Mouse (Mus musculus) ES-Bruce4 (cell line): ENCODE measurements around the gene Tspan8. TPM values are rescaled to one million over a fixed set of nuclear protein-coding genes. Genes with fewer than 3 reads are reported as not detected.

Experiments
- H3K27ac ChIP-seq: 2 replicates; pipeline ENCODE4 v1.5.1; 2012; ENCODE audit warnings: low read length, inconsistent platforms; ENCODE audit not compliant: insufficient read depth
- H3K27me3 ChIP-seq: 2 replicates; pipeline ENCODE4 v1.6.1; 2012; ENCODE audit warnings: mild to moderate bottlenecking, low read length, inconsistent platforms; ENCODE audit not compliant: control insufficient read depth, poor library complexity, insufficient read depth, severe bottlenecking
- H3K36me3 ChIP-seq: 2 replicates; pipeline ENCODE4 v1.6.1; 2012; ENCODE audit warnings: inconsistent platforms, mild to moderate bottlenecking, low read length, moderate library complexity; ENCODE audit not compliant: control insufficient read depth, poor library complexity, insufficient read depth, severe bottlenecking
- H3K4me1 ChIP-seq: one replicate; pipeline ENCODE4 v1.8.1; 2011; ENCODE audit warnings: low read length; ENCODE audit not compliant: control insufficient read depth, insufficient read depth
- H3K4me3 ChIP-seq: 2 replicates; pipeline ENCODE4 v1.5.1; 2011; ENCODE audit warnings: low read depth, mild to moderate bottlenecking, low read length
- H3K9ac ChIP-seq: 2 replicates; pipeline ENCODE4 v1.6.1; 2012; ENCODE audit warnings: low read depth, mild to moderate bottlenecking, inconsistent platforms; ENCODE audit not compliant: poor library complexity, severe bottlenecking
- H3K9me3 ChIP-seq: replicated peaks from 2 replicates; pipeline ENCODE4 v1.6.1; 2012; ENCODE audit warnings: mild to moderate bottlenecking, low read length, inconsistent platforms; ENCODE audit not compliant: control insufficient read depth, poor library complexity, insufficient read depth, severe bottlenecking
- CTCF ChIP-seq: IDR thresholded peaks from one replicate; pipeline ENCODE4 v1.8.1; 2011; ENCODE audit warnings: low read depth, low read length
- EP300 ChIP-seq: IDR thresholded peaks from 2 replicates; pipeline ENCODE4 v1.6.1; 2011; ENCODE audit warnings: low read depth, low read length; ENCODE audit not compliant: insufficient read depth
- POLR2A ChIP-seq: IDR thresholded peaks from one replicate; pipeline ENCODE4 v1.8.1; 2011; ENCODE audit warnings: low read length; ENCODE audit not compliant: insufficient read depth
- polyA plus RNA-seq: library from polyadenylated mRNA; stranded (reverse); fragments of >200 nt; gene quantifications from 2 replicates; pipeline ENCODE4 v1.2.4, GENCODE M21; 2011; ENCODE audit warnings: low read depth; ENCODE audit not compliant: missing spikeins, insufficient read depth, insufficient read length

The Tspan8 gene
- polyA plus RNA-seq, 1 experiment: not detected

DNA sequence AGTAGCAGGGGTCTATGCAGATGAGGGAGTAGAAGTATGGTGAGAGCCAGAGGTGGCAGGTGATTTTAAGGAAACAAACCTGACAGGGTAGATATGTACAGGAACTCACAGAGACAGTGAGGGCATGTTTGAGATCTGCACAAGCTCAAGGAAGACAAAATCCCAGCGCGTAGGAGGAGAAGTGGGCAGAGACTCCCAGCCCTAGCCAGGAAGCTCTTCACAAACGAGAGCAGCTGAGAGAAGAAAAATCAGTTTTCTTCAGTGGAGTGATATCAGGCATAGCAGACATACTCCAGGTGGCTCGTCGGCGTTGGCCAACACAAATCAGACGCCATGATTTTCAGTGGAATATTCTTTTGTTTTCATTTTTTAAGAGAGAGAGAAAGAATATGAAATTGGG lies 8.7 kb downstream of the Tspan8 start:
- H3K36me3 ChIP-seq: no peaks in the 10 kb centered on the region
- H3K27ac ChIP-seq: no peak overlapping the region
- TF ChIP-seq POLR2A: no peak
- no peak for TF ChIP-seq EP300
- no peak for TF ChIP-seq CTCF
- H3K27me3 ChIP-seq: no peaks in the 10 kb centered on the region
- no peaks in the 10 kb centered on the region for H3K4me1 ChIP-seq
- H3K9ac ChIP-seq: no peak overlapping the region
- no peaks in the 10 kb centered on the region for H3K9me3 ChIP-seq
- no peak overlapping the region for H3K4me3 ChIP-seq

DNA sequence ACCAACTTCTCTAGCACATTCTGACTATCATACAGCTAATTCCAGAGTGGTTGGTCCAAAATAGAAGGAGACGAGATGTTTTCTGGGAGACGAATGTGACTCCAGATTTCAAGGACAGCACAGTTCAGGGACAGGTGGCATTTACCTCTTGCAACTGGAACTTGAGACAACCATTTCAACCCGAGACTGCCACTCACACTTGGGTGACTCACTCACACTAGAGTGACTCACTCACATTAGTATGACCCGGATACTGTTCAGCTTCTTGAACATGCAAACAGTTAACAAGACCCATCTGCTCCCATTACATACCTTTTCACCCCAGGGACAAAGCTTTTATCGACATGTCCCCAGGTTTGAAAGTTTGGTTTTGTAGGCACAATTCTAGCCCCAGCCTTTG lies 12.2 kb downstream of the Tspan8 start:
- Histone ChIP-seq H3K9ac (no peak overlapping the region), H3K27me3 (no peaks in the 10 kb centered on the region), H3K4me3 (no peak overlapping the region), H3K27ac (no peak overlapping the region), H3K9me3 (no peaks in the 10 kb centered on the region), H3K36me3 (no peaks in the 10 kb centered on the region), H3K4me1 (no peaks in the 10 kb centered on the region)
- TF ChIP-seq EP300: no peak

DNA sequence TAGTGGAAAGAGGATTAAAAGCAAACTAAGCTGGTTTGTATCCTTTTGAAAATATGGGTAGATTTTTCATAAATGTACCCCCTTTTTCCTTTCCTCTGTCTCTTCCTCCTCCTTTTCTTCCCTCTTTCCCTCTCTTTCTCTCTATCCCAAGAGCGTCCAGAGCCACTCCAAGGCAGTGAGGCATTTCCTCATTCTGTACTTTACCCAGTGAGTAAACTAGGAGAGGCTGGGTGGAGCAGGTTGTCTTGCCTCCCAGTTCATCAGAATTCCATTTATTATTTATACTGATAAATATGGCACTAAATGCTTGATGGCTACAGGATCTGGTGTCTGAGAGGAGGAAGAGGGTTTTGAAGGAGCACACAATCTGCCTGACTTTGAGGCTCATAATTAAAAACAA lies 13.1 kb downstream of the Tspan8 start:
- no peak overlapping the region for H3K4me3 ChIP-seq
- no peak overlapping the region for H3K27ac ChIP-seq
- H3K4me1 ChIP-seq: no peaks in the 10 kb centered on the region
- H3K9ac ChIP-seq: no peak overlapping the region
- no peaks in the 10 kb centered on the region for H3K27me3 ChIP-seq
- no peaks in the 10 kb centered on the region for H3K36me3 ChIP-seq
- no peaks in the 10 kb centered on the region for H3K9me3 ChIP-seq
- TF ChIP-seq POLR2A: no peak

DNA sequence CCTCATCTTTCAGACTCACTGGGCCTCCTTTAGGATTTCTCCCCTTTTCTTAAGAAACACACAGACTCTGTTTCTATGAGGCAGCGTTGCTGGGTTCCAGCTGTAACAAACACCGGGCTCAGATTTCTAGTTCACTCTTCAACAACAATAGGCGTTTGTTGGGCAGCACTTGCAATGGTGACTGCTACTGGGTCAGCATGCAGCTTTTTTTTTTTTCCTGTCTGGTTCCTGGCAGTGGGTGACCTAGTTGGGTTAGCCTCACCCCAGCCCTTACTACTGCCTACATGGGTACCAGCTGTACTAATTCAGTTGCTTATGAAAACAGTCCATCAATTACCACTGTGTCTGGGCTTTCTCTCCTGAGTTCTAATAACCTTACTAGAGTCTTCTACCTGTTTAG lies 14.1 kb downstream of the Tspan8 start:
- no peaks in the 10 kb centered on the region for H3K9me3 ChIP-seq
- no peaks in the 10 kb centered on the region for H3K4me1 ChIP-seq
- no peaks in the 10 kb centered on the region for H3K36me3 ChIP-seq
- no peaks in the 10 kb centered on the region for H3K27me3 ChIP-seq
- H3K27ac ChIP-seq: no peak overlapping the region
- no peak overlapping the region for H3K4me3 ChIP-seq
- TF ChIP-seq POLR2A (no peak), EP300 (no peak), CTCF (no peak)
- H3K9ac ChIP-seq: no peak overlapping the region

DNA sequence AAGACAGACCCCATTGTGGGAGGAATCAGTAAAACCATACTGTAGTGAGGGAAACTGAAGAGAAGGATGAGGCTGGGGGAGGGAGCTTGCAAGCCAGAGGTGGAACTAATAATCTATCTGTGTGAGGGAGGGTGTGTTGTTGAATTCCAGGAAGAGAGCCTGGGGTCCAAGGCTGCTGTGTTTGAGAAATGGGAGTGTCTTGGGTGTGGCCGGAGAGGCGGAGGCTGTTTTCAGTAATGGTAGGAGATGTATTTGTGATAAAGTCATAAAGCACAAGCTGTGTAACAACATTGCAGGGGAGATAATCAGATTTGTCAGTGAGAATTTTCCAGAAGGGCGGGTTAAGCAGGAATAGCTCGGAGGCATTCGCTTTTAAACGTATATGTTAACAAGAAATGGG lies 17.4 kb downstream of the Tspan8 start:
- Histone ChIP-seq H3K27ac (no peak overlapping the region), H3K4me3 (no peak overlapping the region), H3K27me3 (no peaks in the 10 kb centered on the region), H3K9me3 (no peaks in the 10 kb centered on the region), H3K4me1 (no peaks in the 10 kb centered on the region), H3K9ac (no peak overlapping the region), H3K36me3 (no peaks in the 10 kb centered on the region)
- TF ChIP-seq EP300 (0 out of 2 replicates have a peak, but pooled peaks have one; percentile 12), CTCF (no peak)

DNA sequence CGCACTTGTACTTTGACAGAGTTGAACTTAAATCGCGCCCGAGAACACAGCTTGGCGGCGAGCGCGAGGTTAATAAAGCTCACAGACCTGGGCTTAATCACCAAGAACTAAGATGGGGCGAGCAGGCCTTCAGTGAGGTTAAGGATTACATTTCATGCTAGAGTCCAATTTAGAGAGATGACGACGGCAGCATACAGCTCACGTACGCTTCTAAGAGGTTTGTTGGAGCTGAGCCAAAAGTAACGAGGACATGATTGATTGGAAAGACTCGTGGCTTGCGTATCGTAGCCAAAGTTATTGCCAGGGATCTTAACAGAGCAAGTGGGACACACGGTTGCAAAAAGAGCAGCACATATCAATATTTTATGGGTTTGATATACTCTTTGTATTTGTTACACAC lies 30.3 kb downstream of the Tspan8 start:
- Histone ChIP-seq H3K27ac (no peak overlapping the region), H3K9ac (no peak overlapping the region), H3K9me3 (no peaks in the 10 kb centered on the region), H3K4me1 (no peaks in the 10 kb centered on the region), H3K36me3 (no peaks in the 10 kb centered on the region), H3K27me3 (no peaks in the 10 kb centered on the region), H3K4me3 (no peak overlapping the region)
- no peak for TF ChIP-seq CTCF

DNA sequence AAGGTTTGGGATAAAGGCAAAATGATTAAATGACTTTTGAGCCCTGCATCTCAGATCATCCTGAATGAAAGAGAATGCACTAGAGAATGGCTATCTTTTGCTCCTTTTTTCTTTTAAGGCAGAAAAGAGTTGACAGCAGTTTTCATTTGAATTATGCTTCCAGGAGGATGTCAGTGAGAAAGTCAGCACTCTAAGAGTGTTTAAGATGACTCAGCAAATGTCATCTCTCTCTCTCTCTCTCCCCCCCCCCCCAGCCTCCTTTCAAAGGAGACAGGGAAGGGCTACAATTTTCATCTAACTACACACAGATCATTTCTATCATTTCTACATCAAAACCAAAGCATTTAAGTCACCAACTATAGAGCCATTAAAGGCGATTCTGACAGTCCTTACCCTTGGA lies 31.9 kb downstream of the Tspan8 start:
- no peak overlapping the region for H3K9ac ChIP-seq
- no peaks in the 10 kb centered on the region for H3K27me3 ChIP-seq
- H3K27ac ChIP-seq: no peak overlapping the region
- TF ChIP-seq POLR2A: no peak
- TF ChIP-seq EP300: no peak
- TF ChIP-seq CTCF: no peak
- no peaks in the 10 kb centered on the region for H3K9me3 ChIP-seq
- no peaks in the 10 kb centered on the region for H3K36me3 ChIP-seq
- H3K4me3 ChIP-seq: no peak overlapping the region
- no peaks in the 10 kb centered on the region for H3K4me1 ChIP-seq
